Mouse (Mus musculus): ENCODE results near the gene Rnps1.

DNA sequence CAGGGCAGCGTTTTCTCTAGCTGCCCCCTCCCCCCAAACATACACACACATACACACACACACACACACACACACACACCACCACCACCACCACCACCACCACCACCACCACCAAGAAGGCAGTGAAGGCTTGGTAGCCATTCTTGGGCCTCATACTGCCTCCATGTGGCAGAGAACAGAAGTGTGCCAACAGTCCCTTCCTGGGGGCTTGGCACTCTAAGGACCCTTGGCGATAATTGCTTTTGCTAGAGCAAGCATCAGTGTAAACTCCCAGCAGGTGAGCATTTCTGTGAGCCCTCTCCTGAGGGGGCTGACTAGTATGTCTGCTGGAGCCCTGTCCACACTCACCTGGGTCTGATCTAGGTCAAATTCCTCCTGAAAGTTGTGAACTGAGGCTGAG is 26.8 kb downstream of the Rnps1 start:
- TF ChIP-seq ZC3H11A (IDR thresholded peaks at IDR 0.05; ENCODE audit: borderline replicate concordance, low read depth, low read length) (no peak), ZNF384 (IDR thresholded peaks at IDR 0.05; ENCODE audit: low read depth, low read length) (no peak)
